Mouse (Mus musculus) MEL-GATA-1-ER (cell line): ENCODE measurements around the gene Psmd13.

Experiments used
- DNase-seq: peaks from one replicate; pipeline ENCODE4 v3.0.0-alpha.2; 2012; ENCODE audit warnings: low read depth; ENCODE audit errors: extremely low read depth

Gene Psmd13

DNA sequence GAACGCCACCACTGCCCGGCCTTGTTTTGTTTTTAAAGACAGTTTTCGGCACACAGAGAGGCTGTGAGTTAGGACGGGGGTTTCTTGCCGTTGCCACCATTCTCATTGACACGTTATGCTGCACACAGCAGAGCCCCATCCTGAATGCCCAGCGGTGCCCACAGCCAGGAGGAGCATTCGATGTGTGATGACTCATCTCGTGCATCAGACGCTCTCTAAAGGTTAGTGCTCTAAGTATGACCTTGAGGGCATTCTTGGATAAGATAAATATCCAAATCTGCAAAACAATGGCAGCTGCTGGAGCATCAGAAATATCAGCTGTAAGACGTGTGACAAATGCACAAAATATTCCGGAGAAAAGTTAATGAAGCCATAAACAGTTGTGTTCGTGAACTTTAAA, 25.4 kb downstream of the Psmd13 start:
- DNase-seq = no peak

- DNase-seq = no peak
Measured at GRCm38 (mm10) chr7:140907697-140908096, 25.9 kb downstream of the Psmd13 start.

GRCm38 (mm10) chr7:140908181-140908580, 26.4 kb downstream of the Psmd13 start:
- no peak for DNase-seq

DNA sequence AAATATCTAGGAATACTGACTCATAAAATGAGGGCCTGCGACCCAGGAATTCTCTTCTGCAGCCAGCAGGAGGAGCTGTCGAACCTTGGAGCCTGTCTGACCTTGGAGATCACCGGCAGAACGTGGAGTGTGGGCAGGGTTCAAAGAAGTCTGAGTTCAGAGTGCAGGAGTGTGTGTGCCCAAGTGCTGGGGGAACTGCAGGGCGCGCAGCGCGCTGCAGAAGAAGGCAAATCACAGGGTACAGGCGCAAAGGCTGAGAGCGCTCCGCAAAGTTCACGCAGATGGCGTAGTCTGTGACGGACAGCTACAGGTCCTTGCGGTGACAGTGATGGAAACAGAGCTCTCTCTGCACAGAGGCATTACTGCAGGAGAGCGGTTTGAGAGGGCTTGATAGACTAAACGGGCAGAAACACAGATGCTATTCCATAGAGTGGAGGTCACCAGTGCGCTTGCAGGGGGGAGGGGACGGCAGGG, 26.9 kb downstream of the Psmd13 start:
- DNase-seq = peak; percentile 43

GRCm38 (mm10) chr7:140912293-140912692, 30.5 kb downstream of the Psmd13 start:
- no peak for DNase-seq

- DNase-seq = no peak
Measured at GRCm38 (mm10) chr7:140912846-140913482, 31.2 kb downstream of the Psmd13 start.

DNA sequence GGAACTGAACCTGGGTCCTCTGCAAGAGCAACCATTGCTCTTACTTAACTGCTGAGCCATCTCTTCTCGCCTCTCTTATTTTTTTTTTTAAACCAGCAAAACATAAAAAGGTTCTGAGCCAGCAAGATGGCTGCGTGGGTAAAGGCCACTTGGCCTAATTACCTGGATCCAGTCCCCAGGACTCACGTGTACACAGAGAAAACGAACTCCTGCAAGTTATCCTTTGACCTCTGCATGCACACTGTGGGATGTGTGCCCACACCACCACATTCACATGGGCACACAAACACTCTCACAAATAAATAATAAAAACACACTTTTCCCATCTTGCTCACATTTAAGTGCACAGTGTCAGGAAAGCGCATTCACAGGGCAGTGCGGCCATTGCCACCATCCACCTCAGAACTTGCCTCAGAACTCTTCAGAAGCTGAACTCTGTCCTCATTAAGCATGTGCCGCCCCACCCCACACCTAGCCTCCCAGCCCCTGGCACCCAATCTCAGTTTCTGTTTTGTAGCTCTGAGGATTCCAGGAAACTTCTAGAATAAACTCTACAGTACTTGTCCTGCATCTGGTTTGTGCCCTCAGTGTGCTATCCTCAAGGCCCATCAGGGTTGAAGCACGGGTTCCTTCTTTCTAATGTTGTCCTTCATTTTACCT, 32.4 kb downstream of the Psmd13 start:
- DNase-seq = no peak

DNA sequence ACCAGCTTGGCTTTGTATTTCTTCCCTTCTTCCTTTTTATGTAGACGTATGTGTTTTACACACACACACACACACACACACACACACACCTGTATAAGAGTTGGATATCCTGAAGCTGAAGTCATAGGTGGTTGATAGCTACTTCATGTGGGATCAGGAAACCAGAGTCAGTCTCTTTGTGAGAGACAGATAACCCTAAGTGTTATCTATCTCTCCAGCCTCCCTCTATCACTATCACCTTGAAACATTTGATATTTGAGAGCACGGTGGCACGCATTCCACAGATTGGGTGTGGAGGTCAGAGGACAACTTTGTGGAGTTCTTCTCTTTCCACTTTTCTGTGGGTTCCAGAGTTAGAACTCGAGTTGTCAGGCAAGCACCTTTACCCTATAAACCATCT, 38.1 kb downstream of the Psmd13 start:
- no peak for DNase-seq

DNA sequence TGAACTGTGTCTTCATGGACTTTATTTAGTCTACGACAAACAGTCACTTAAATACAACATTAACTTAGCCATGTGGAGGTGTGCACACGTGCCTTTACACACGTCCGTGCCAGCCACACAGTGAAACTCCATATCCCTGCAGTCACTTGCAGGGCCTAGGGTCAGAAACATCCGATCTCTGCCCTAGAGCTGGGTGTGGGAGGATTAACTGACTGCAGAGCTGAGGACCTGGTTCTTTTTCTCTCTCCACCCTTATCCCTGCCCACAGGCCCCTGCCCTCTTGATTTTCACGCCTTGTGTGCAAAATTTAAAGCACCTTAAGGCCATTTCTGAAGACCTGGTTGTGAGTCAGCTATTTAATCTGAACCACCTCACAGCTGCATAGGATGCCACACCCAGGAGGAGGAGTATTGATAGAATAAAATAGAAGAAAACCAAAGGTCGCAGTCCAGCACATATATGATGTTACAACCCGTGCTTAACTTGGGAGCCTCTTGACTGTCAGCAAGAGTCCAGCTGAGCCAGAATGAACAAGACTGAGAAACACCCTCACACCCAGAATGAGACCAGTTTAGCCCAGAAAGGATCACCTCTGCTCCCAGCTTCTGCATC, 38.8 kb downstream of the Psmd13 start, which contains the start of gene Nlrp6:
Nlrp6 (plus strand) TSS at position 485 of the 612 bp plus-strand sequence.
- no peak for DNase-seq

GRCm38 (mm10) chr7:140921225-140921975, 39.6 kb downstream of the Psmd13 start:
- peak; percentile 60 for DNase-seq

DNA sequence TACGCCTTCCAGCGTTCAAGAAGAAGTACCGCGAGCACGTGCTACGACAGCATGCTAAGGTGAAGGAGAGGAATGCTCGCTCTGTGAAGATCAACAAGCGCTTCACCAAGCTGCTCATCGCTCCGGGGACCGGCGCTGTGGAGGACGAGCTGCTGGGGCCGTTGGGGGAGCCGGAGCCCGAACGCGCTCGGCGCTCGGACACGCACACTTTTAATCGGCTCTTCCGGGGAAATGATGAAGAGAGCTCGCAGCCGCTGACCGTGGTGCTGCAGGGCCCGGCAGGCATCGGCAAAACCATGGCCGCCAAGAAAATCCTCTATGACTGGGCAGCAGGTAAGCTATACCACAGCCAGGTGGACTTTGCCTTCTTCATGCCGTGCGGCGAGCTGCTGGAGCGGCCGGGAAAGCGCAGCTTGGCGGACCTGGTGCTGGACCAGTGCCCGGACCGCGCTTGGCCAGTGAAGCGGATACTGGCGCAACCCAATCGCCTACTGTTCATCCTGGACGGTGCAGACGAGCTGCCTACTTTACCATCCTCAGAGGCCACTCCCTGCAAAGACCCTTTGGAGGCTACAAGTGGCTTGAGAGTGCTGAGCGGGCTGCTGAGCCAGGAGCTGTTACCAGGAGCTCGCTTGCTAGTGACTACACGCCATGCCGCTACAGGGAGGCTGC, 40.8 kb downstream of the Psmd13 start:
- DNase-seq = no peak

- DNase-seq = no peak
Measured at GRCm38 (mm10) chr7:140923070-140923775, 41.5 kb downstream of the Psmd13 start.

GRCm38 (mm10) chr7:140927181-140927580, 45.4 kb downstream of the Psmd13 start:
- DNase-seq = no peak

- DNase-seq = no peak
Measured at GRCm38 (mm10) chr7:140938436-140938835, 56.7 kb downstream of the Psmd13 start.

DNA sequence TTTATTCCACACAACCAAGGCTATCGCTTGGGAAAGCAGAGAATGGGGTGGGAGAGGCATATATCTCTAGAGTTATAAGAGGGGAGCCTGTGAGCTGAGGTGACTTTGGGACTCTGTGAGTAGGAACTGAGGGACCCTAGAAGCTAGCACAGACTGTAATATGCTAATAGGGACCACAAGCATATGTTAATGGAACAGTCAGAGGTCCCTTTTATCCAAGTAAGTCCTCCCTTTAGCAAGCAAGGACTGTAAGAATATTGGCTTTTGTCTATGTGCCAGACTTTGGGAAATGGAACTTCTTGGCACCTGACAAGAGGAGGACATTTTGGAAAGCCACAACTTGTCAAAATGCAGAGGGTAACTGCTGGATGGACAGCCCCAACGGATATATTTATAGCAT, 57.1 kb downstream of the Psmd13 start:
- DNase-seq = no peak

DNA sequence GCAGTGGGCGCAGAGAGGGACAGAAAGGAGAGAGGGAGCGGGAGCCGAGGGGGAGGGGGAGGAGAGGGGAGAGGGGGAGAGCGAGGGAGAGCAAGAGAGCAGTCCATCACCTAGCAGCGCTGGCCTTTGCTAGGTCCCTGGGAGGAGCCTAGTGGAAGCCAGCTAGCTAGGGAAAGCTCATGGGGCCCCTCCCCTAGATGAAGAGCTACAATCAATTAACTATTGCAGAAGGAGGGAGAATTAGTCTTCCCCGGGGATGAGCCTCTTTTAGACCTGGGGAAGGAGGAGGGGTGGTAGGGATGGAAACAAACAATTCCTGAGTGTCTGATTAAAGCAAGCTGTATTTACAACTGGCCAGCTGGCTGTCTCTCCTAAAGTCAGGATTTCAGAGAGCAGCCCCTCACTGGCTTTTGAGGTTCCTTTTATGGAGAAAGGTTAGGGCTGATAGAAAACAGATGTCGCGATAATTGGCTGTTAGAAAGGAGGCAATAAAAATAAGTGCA, 58.0 kb downstream of the Psmd13 start:
- no peak for DNase-seq

- DNase-seq = peak; percentile 84
Measured at GRCm38 (mm10) chr7:140941222-140942051, 59.7 kb downstream of the Psmd13 start, which contains the start of gene Pgghg. Gene Pgghg, plus strand, starts transcription at chr7:140941391.

DNA sequence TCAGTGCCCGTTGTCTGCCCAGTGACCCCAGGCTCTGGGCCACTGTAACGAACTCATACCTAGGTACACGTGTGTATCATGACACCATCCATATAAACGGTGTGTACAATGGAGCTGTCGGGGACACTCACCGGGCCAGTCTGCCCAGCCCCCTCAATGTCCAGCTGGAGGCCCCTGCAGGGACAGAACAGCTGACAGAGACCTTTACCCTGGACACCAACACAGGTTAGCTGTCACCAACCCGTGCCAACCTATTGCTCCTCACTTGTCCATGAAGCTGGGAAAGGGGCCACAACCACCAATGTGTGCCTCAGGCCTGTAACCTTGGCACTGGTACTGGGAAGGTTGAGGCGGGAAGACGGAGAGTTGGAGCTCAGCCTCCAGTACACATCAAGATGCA, 60.6 kb downstream of the Psmd13 start:
- no peak for DNase-seq

DNA sequence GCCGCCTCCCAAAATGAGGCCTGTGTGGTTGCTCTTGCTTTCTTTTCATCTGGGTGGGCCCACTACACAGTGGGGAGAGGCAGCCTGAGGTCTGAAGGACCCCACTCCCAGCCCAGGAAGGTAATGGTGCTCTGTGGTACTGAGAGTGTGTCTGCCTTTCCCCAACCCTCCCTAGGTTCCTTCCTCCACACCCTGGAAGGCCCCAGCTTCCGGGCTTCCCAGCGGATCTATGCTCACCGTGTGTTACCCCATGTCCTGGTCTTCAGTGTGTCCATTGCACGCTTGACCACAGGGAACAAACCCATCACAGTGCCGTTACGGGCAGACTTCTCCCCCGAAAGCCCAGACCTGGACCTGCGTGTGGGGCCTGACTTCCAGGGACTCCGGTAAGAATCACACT, 61.0 kb downstream of the Psmd13 start:
- no peak for DNase-seq
